Mouse (Mus musculus): ENCODE measurements at regions not wholly inside any gene's neighbourhood (a gene's known extent, or its start where the extent isn't known, plus 50 kb on each side); places are given as distances from the start of the nearest gene placed in this dataset.

- TF ChIP-seq CTCF (IDR thresholded peaks at IDR 0.05; ENCODE audit: low read depth, low read length): no peak
- TF ChIP-seq POLR2A (IDR thresholded peaks at IDR 0.05; ENCODE audit: borderline replicate concordance, low read depth, low read length): no peak
Observed at GRCm38 (mm10) chr14:98882586-98882985, 111.5 kb downstream of the Rpl36a-ps1 start.

All from bone marrow macrophage, adult 2 months (primary cell).